Mouse (Mus musculus) cortical plate, adult 2 months (tissue): ENCODE measurements around the gene Agfg1.

Source experiments
- CTCF ChIP-seq: fragments of 200-500 bp; IDR thresholded peaks from 2 replicates; pipeline ENCODE4 v1.5.1; 2011; ENCODE audit warnings: mild to moderate bottlenecking, control low read depth, low read length; ENCODE audit not compliant: insufficient read depth; ENCODE audit errors: extremely low read depth
- POLR2A ChIP-seq: fragments of 200-500 bp; IDR thresholded peaks from 2 replicates; pipeline ENCODE4 v1.6.1; 2011; ENCODE audit warnings: mild to moderate bottlenecking, low read length, control low read depth; ENCODE audit not compliant: insufficient read depth; ENCODE audit errors: extremely low read depth

- TF ChIP-seq CTCF: no peak
- TF ChIP-seq POLR2A: no peak
Observed at GRCm38 (mm10) chr1:82801105-82801783, 38.0 kb upstream of the Agfg1 start.
